Mouse (Mus musculus) cerebellum, adult 2 months (tissue): ENCODE measurements around the gene Igsf21.

Experiments
- CTCF ChIP-seq: fragments of 200-500 bp; IDR thresholded peaks from 2 replicates; pipeline ENCODE4 v1.5.1; 2011; ENCODE audit warnings: low read depth, mild to moderate bottlenecking, control low read depth, low read length, moderate library complexity, borderline replicate concordance; ENCODE audit not compliant: insufficient read depth
- POLR2A ChIP-seq: fragments of 200-500 bp; IDR thresholded peaks from 2 replicates; pipeline ENCODE4 v1.6.1; 2011; ENCODE audit warnings: low read length, control low read depth, borderline replicate concordance; ENCODE audit not compliant: insufficient read depth

GRCm38 (mm10) chr4:140192276-140193002, 54.1 kb downstream of the Igsf21 start:
- TF ChIP-seq CTCF (no peak), POLR2A (no peak)
